Mouse (Mus musculus): ENCODE results near the gene Spag7. TPM values are rescaled to one million over a fixed set of nuclear protein-coding genes. Genes with fewer than 3 reads are reported as not detected.

Spag7 gene
- polyA plus RNA-seq, 1 experiment from 2014 or later = 167 TPM

- Histone ChIP-seq H3K4me1 (ENCODE audit: insufficient read depth) (no peaks in the 10 kb centered on the region), H3K9ac (no peak overlapping the region), H3K36me3 (ENCODE audit: insufficient read depth) (peaks cover 83% of the 10 kb centered on the region), H3K27me3 (ENCODE audit: insufficient read depth, low read length) (no peaks in the 10 kb centered on the region), H3K4me2 (no peak overlapping the region), H3K27ac (ENCODE audit: low read depth) (no peak overlapping the region), H3K4me3 (ENCODE audit: low read depth, low read length) (no peak overlapping the region), H3K9me3 (ENCODE audit: low read depth, low read length) (no peaks in the 10 kb centered on the region)
- TF ChIP-seq CTCF (IDR thresholded peaks at IDR 0.05; ENCODE audit: low read depth) = no peak
- 65% methylated on average over 12 of the region's 12 CpGs for WGBS
- ATAC-seq (ENCODE audit: insufficient read depth) (no peak), DNase-seq (no peak)
Measured at GRCm38 (mm10) chr11:70681170-70681569, 12.0 kb upstream of the Spag7 start.

GRCm38 (mm10) chr11:70679894-70680293 lies 10.7 kb upstream of the Spag7 start:
- H3K36me3 ChIP-seq (ENCODE audit: insufficient read depth) = peaks cover 83% of the 10 kb centered on the region
- WGBS = 89% methylated on average over 8 of the region's 8 CpGs
- H3K4me2 ChIP-seq = no peak overlapping the region
- H3K9ac ChIP-seq = no peak overlapping the region
- no peak for TF ChIP-seq CTCF (IDR thresholded peaks at IDR 0.05; ENCODE audit: low read depth)
- H3K27ac ChIP-seq (ENCODE audit: low read depth) = no peak overlapping the region
- no peaks in the 10 kb centered on the region for H3K27me3 ChIP-seq (ENCODE audit: insufficient read depth, low read length)
- H3K9me3 ChIP-seq (ENCODE audit: low read depth, low read length) = no peaks in the 10 kb centered on the region
- no peak for DNase-seq
- no peaks in the 10 kb centered on the region for H3K4me1 ChIP-seq (ENCODE audit: insufficient read depth)
- H3K4me3 ChIP-seq (ENCODE audit: low read depth, low read length) = no peak overlapping the region
- no peak for ATAC-seq (ENCODE audit: insufficient read depth)

GRCm38 (mm10) chr11:70679361-70679760 lies 10.1 kb upstream of the Spag7 start:
- H3K4me1 ChIP-seq (ENCODE audit: insufficient read depth) = no peaks in the 10 kb centered on the region
- DNase-seq (no peak), ATAC-seq (ENCODE audit: insufficient read depth) (no peak)
- H3K9ac ChIP-seq = no peak overlapping the region
- H3K27ac ChIP-seq (ENCODE audit: low read depth) = no peak overlapping the region
- no peak for TF ChIP-seq CTCF (IDR thresholded peaks at IDR 0.05; ENCODE audit: low read depth)
- H3K4me2 ChIP-seq = no peak overlapping the region
- WGBS = 91% methylated on average over 8 of the region's 8 CpGs
- H3K36me3 ChIP-seq (ENCODE audit: insufficient read depth) = peaks cover 81% of the 10 kb centered on the region
- no peaks in the 10 kb centered on the region for H3K27me3 ChIP-seq (ENCODE audit: insufficient read depth, low read length)
- H3K9me3 ChIP-seq (ENCODE audit: low read depth, low read length) = no peaks in the 10 kb centered on the region
- H3K4me3 ChIP-seq (ENCODE audit: low read depth, low read length) = no peak overlapping the region

- Histone ChIP-seq H3K9me3 (ENCODE audit: low read depth, low read length) (no peaks in the 10 kb centered on the region), H3K9ac (no peak overlapping the region), H3K27ac (ENCODE audit: low read depth) (no peak overlapping the region), H3K4me2 (no peak overlapping the region), H3K4me3 (ENCODE audit: low read depth, low read length) (no peak overlapping the region), H3K4me1 (ENCODE audit: insufficient read depth) (no peaks in the 10 kb centered on the region), H3K27me3 (ENCODE audit: insufficient read depth, low read length) (no peaks in the 10 kb centered on the region), H3K36me3 (ENCODE audit: insufficient read depth) (peaks cover 80% of the 10 kb centered on the region)
- DNase-seq (no peak), ATAC-seq (ENCODE audit: insufficient read depth) (no peak)
- WGBS = 70% methylated on average over 2 of the region's 2 CpGs
- TF ChIP-seq CTCF (IDR thresholded peaks at IDR 0.05; ENCODE audit: low read depth) = no peak
Measured at GRCm38 (mm10) chr11:70678576-70678975, 9.4 kb upstream of the Spag7 start.

- ATAC-seq (ENCODE audit: insufficient read depth) (no peak), DNase-seq (no peak)
- no peak overlapping the region for H3K4me2 ChIP-seq
- H3K4me1 ChIP-seq (ENCODE audit: insufficient read depth) = no peaks in the 10 kb centered on the region
- no peak for TF ChIP-seq CTCF (IDR thresholded peaks at IDR 0.05; ENCODE audit: low read depth)
- H3K4me3 ChIP-seq (ENCODE audit: low read depth, low read length) = no peak overlapping the region
- H3K27ac ChIP-seq (ENCODE audit: low read depth) = no peak overlapping the region
- H3K9me3 ChIP-seq (ENCODE audit: low read depth, low read length) = no peaks in the 10 kb centered on the region
- H3K9ac ChIP-seq = no peak overlapping the region
- 61% methylated on average over 9 of the region's 9 CpGs for WGBS
- H3K36me3 ChIP-seq (ENCODE audit: insufficient read depth) = peaks cover 77% of the 10 kb centered on the region
- H3K27me3 ChIP-seq (ENCODE audit: insufficient read depth, low read length) = no peaks in the 10 kb centered on the region
Measured at GRCm38 (mm10) chr11:70678092-70678491, 8.9 kb upstream of the Spag7 start.

- no peak overlapping the region for H3K9ac ChIP-seq
- DNase-seq (no peak), ATAC-seq (ENCODE audit: insufficient read depth) (no peak)
- no peak overlapping the region for H3K4me2 ChIP-seq
- no peaks in the 10 kb centered on the region for H3K9me3 ChIP-seq (ENCODE audit: low read depth, low read length)
- 0 out of 2 replicates have a peak, but pooled peaks cover 3% of the 10 kb centered on the region for H3K4me1 ChIP-seq (ENCODE audit: insufficient read depth)
- peaks cover 58% of the 10 kb centered on the region for H3K36me3 ChIP-seq (ENCODE audit: insufficient read depth)
- H3K27ac ChIP-seq (ENCODE audit: low read depth) = no peak overlapping the region
- no peaks in the 10 kb centered on the region for H3K27me3 ChIP-seq (ENCODE audit: insufficient read depth, low read length)
- no peak overlapping the region for H3K4me3 ChIP-seq (ENCODE audit: low read depth, low read length)
- 65% methylated on average over 11 of the region's 11 CpGs for WGBS
- TF ChIP-seq CTCF (IDR thresholded peaks at IDR 0.05; ENCODE audit: low read depth) = no peak
Measured at GRCm38 (mm10) chr11:70674501-70674900, 5.3 kb upstream of the Spag7 start.

- H3K4me2 ChIP-seq = no peak overlapping the region
- no peaks in the 10 kb centered on the region for H3K9me3 ChIP-seq (ENCODE audit: low read depth, low read length)
- ATAC-seq (ENCODE audit: insufficient read depth) (no peak), DNase-seq (no peak)
- no peaks in the 10 kb centered on the region for H3K27me3 ChIP-seq (ENCODE audit: insufficient read depth, low read length)
- H3K36me3 ChIP-seq (ENCODE audit: insufficient read depth) = peaks cover 53% of the 10 kb centered on the region
- WGBS = 81% methylated on average over 6 of the region's 6 CpGs
- no peak overlapping the region for H3K27ac ChIP-seq (ENCODE audit: low read depth)
- no peak overlapping the region for H3K9ac ChIP-seq
- 0 out of 2 replicates have a peak, but pooled peaks cover 3% of the 10 kb centered on the region for H3K4me1 ChIP-seq (ENCODE audit: insufficient read depth)
- no peak for TF ChIP-seq CTCF (IDR thresholded peaks at IDR 0.05; ENCODE audit: low read depth)
- no peak overlapping the region for H3K4me3 ChIP-seq (ENCODE audit: low read depth, low read length)
Measured at GRCm38 (mm10) chr11:70674014-70674413, 4.8 kb upstream of the Spag7 start.
